Mouse (Mus musculus) midbrain, embryonic 12.5 days (tissue): Measurements from ENCODE around the gene Rnd2. TPM values are rescaled to one million over a fixed set of nuclear protein-coding genes. Genes with fewer than 3 reads are reported as not detected.
A peak's percentile ranks its signal among the peaks of the same experiment; 100 is the strongest.
"Not testable (repeated sequence)": the region's sequence is repeated elsewhere in the genome, so short reads cannot be mapped to it uniquely, and the experiment has no call there.

ENCODE experiments used
- ATAC-seq: fragments of 200-750 bp; cut with Nextera tagmentation; 2 replicates; pipeline ENCODE4 v1.8.0; 2017; ENCODE audit warnings: low read depth, moderate TSS enrichment, moderate library complexity; ENCODE audit not compliant: low FRiP score
- H3K27ac ChIP-seq: fragments of 300-500 bp; sonication (generic); replicated peaks from 2 replicates; pipeline ENCODE4 v1.5.1; 2016; ENCODE audit warnings: mild to moderate bottlenecking
- H3K27me3 ChIP-seq: fragments of 300-500 bp; sonication (generic); 2 replicates; pipeline ENCODE4 v1.6.1; 2016; ENCODE audit warnings: mild to moderate bottlenecking
- H3K36me3 ChIP-seq: fragments of 300-500 bp; sonication (generic); 2 replicates; pipeline ENCODE4 v1.6.1; 2016
- H3K4me1 ChIP-seq: fragments of 300-500 bp; sonication (generic); 2 replicates; pipeline ENCODE4 v1.6.1; 2016
- H3K4me2 ChIP-seq: fragments of 300-500 bp; sonication (generic); replicated peaks from 2 replicates; pipeline ENCODE4 v1.6.1; 2016; ENCODE audit warnings: mild to moderate bottlenecking, moderate library complexity
- H3K4me3 ChIP-seq: fragments of 300-500 bp; sonication (generic); 2 replicates; pipeline ENCODE4 v1.5.1; 2016; ENCODE audit warnings: mild to moderate bottlenecking
- H3K9ac ChIP-seq: fragments of 300-500 bp; sonication (generic); replicated peaks from 2 replicates; pipeline ENCODE4 v1.6.1; 2016; ENCODE audit warnings: mild to moderate bottlenecking, moderate library complexity
- H3K9me3 ChIP-seq: fragments of 300-500 bp; sonication (generic); 2 replicates; pipeline ENCODE4 v1.6.1; 2016; ENCODE audit warnings: mild to moderate bottlenecking
- WGBS: fragments of 180-500 bp; shearing (Covaris S2); methylation state at CpG from one replicate; pipeline ENCODE4 v1.1.7; 2016; 5-methylcytosine and 5-hydroxymethylcytosine counted together
- polyA plus RNA-seq: library from polyadenylated mRNA; unstranded; fragments of >200 nt; fragmentation: Nextera tagmentation; extraction: Ambion mirVana; gene quantifications from 2 replicates; pipeline ENCODE4 v1.2.1, GENCODE M21; 2016

The Rnd2 gene
- polyA plus RNA-seq, 1 experiment from 2014 or later, result 89.5 TPM

DNA sequence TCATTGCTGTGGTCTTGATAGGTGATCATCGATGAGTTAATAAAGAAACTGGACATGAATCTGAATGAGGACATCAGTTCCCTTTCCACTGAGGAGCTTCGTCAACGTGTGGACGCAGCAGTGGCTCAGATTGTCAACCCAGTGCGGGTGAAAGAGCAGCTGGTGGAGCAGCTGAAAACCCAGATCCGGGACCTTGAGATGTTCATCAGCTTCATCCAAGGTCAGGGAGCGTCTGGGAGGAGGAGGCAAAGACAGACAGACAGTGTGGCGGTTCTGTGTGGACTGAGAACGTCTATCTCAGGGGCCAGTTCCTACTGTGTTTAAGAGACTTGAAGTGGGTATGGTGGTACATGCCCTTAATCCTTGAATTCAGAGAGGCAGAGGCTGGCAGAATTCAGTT is 33.5 kb upstream of the Rnd2 start:
- Histone ChIP-seq H3K9ac (no peak overlapping the region), H3K4me3 (no peak overlapping the region), H3K4me1 (peaks cover 7% of the 10 kb centered on the region), H3K36me3 (peaks cover 66% of the 10 kb centered on the region), H3K27me3 (no peaks in the 10 kb centered on the region), H3K27ac (no peak overlapping the region), H3K4me2 (no peak overlapping the region), H3K9me3 (no peaks in the 10 kb centered on the region)
- 92% methylated on average over 9 of the region's 9 CpGs for WGBS
- ATAC-seq, result no peak

DNA sequence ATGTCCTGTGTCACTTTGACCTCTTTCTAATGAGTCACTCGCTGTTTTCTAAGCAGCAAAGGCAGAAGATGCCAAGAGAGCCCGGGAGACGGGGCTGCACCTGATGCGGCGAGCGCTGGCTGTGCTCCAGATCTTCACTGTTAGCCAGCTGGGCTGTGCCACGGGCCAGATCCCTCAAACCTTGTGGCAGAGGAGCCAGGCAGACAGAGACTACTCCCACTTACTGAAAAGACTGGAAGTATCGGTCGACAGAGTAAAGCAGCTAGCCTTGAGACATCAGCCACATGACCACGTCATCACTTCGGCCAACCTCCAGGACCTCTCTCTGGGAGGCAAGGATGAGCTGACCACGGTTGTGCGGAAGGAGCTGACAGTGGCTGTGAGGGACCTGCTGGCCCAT is 31.4 kb upstream of the Rnd2 start:
- Histone ChIP-seq H3K27ac (no peak overlapping the region), H3K36me3 (peaks cover 66% of the 10 kb centered on the region), H3K4me2 (no peak overlapping the region), H3K4me1 (no peaks in the 10 kb centered on the region), H3K27me3 (no peaks in the 10 kb centered on the region), H3K9me3 (no peaks in the 10 kb centered on the region), H3K9ac (0 out of 2 replicates have a peak overlapping the region, but pooled peaks have one; percentile 4), H3K4me3 (no peak overlapping the region)
- 90% methylated on average over 13 of the region's 13 CpGs for WGBS
- no peak for ATAC-seq

DNA sequence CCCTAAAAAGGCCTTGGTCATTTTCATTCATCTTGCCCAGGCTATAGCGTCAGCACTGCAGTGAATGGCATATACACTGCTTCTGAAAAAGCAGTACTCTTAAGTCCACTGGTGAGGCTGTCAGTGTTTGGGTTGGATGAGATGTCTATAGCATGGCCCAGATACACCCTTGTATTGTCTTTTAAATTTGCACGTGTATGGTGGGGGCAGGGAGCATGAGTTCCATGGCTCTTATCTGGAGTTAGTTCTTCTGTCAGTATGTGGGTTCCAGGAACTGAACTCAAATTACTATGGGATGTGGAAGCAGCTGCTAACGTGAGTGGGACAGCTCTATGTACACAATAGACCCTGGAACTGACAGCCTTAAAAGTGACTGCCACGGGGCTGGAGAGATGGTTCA is 29.0 kb upstream of the Rnd2 start:
- H3K9me3 ChIP-seq, result no peaks in the 10 kb centered on the region

DNA sequence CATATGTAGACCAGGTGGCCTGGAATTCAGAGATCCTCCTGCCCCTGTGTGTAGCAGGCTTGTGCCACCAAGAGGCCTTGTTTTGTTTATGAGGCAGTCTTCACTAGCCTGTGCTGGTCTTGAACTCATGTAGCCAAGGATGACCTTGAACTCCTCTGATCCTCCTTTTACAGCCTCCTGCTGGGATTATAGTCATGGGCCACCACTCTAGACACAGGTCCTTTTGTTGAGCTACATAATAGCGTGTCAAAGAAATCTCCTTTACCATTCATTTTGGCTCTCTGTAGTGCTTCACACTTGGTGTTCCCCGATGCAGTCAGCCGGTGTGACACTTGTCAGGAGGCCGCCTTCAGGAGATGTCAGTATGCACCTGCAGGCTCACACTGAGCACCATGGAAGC is 27.9 kb upstream of the Rnd2 start:
- 44% methylated on average over 4 of the region's 4 CpGs for WGBS
- Histone ChIP-seq H3K9ac (no peak overlapping the region), H3K4me3 (no peak overlapping the region), H3K27me3 (no peaks in the 10 kb centered on the region), H3K4me2 (no peak overlapping the region), H3K9me3 (no peaks in the 10 kb centered on the region), H3K36me3 (peaks cover 37% of the 10 kb centered on the region), H3K4me1 (no peaks in the 10 kb centered on the region), H3K27ac (peak overlapping the region; percentile 30; the same call in 1 of the 2 replicates)
- no peak for ATAC-seq

More for the DNA sequence above, 29.0 kb upstream of the Rnd2 start:
- no peak overlapping the region for H3K4me3 ChIP-seq
- 86% methylated on average over 4 of the region's 4 CpGs for WGBS
- no peaks in the 10 kb centered on the region for H3K27me3 ChIP-seq
- ATAC-seq, result no peak
- H3K4me2 ChIP-seq, result no peak overlapping the region
- H3K9ac ChIP-seq, result no peak overlapping the region
- no peak overlapping the region for H3K27ac ChIP-seq
- no peaks in the 10 kb centered on the region for H3K4me1 ChIP-seq
- H3K36me3 ChIP-seq, result peaks cover 47% of the 10 kb centered on the region

DNA sequence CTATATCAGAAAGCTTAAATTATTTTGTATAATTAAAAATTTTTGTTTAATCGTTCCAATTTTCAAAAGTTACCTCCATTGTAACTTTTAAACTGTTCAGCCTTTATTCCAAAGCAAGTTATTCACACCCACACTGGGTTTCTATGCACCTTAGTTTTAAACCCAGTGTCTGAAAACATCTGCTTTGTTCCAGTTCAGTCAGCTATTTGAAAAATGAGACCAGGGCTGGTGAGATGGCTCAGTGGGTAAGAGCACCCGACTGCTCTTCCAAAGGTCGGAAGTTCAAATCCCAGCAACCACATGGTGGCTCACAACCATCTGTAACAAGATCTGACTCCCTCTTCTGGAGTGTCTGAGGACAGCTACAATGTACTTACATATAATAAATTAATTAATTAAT is 26.8 kb upstream of the Rnd2 start:
- H3K4me1 ChIP-seq, ATAC-seq, H3K4me3 ChIP-seq, H3K27ac ChIP-seq, H3K27me3 ChIP-seq, H3K9me3 ChIP-seq, H3K9ac ChIP-seq, H3K4me2 ChIP-seq: not testable (repeated sequence)
- peaks cover 29% of the 10 kb centered on the region for H3K36me3 ChIP-seq
- 62% methylated on average over 3 of the region's 3 CpGs for WGBS

DNA sequence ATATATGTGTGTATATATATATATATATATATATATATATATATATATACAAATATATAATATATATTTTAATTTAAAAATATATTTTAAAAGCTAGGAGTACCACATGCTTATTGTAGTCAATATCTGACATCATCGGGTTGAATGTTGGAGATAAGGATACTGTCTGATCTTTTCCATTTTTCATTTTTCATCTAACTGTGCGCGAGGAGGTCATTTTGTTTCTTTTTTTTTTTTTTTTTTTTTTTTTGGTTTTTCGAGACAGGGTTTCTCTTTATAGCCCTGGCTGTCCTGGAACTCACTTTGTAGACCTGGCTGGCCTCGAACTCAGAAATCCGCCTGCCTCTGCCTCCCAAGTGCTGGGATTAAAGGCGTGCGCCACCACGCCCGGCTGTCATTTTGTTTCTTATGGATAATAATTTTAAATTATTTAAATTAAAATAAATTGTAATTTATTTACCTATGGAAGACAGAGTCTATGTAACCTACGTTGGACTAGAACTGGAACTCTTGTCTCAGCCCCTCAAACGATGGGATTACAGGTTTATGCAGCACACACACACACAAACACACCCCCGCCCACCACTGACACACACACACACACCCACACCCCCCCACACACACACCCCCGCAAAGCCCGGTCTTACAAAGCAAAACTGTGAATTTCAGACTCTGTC is 23.2 kb upstream of the Rnd2 start:
- not testable (repeated sequence) for H3K27me3 ChIP-seq, ATAC-seq, H3K9me3 ChIP-seq
- peaks cover 13% of the 10 kb centered on the region for H3K4me1 ChIP-seq
- H3K4me3 ChIP-seq, result peak overlapping the region; percentile 77
- 0 out of 2 replicates have a peak overlapping the region, but pooled peaks have one; percentile 31 for H3K9ac ChIP-seq
- 41% methylated on average over 15 of the region's 15 CpGs for WGBS
- H3K36me3 ChIP-seq, result peaks cover 28% of the 10 kb centered on the region
- peak overlapping the region; percentile 98 for H3K4me2 ChIP-seq
- 0 out of 2 replicates have a peak overlapping the region, but pooled peaks have one; percentile 35 for H3K27ac ChIP-seq

DNA sequence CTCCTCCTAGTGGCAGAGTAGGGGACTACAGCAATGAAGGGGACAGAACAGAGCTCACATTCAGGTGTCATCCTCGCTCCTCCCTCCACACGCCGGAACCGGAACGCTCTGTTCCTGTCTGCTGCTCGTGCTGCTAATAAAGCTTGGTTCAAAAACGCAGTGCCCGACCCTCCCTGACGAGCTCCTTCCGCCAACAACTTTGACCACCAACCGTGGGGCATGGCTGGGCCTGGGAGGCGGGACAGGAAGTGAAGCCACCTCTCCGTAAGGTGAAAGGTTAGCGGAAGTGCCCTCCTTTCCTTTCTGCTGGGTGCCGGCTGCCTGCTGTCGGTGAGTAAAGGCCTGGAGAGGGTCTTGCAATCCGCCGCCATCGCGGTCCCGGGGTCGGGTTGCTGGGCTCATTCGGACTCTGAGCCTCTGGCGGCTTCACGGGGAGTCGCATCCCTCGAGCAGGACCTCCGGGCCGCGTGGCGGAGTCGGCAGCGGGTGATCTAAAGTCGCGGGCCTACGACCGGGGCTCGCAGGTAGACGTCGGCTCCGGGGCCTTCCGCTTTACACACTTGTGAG is 22.6 kb upstream of the Rnd2 start, which contains the start of gene Rpl27:
Rpl27 (plus strand) TSS at position 172 of the 567 bp plus-strand sequence.
- Histone ChIP-seq H3K27ac (peak within 1 kb of the TSS; percentile 93), H3K36me3 (peaks cover 28% of the 10 kb centered on the region), H3K9ac (peak within 1 kb of the TSS; percentile 94), H3K4me2 (peak within 1 kb of the TSS; percentile 98), H3K9me3 (no peaks in the 10 kb centered on the region), H3K27me3 (no peaks in the 10 kb centered on the region), H3K4me1 (peaks cover 13% of the 10 kb centered on the region), H3K4me3 (peak within 1 kb of the TSS; percentile 77)
- under 1% methylated on average over 42 of the region's 42 CpGs for WGBS
- peak; percentile 99 for ATAC-seq

DNA sequence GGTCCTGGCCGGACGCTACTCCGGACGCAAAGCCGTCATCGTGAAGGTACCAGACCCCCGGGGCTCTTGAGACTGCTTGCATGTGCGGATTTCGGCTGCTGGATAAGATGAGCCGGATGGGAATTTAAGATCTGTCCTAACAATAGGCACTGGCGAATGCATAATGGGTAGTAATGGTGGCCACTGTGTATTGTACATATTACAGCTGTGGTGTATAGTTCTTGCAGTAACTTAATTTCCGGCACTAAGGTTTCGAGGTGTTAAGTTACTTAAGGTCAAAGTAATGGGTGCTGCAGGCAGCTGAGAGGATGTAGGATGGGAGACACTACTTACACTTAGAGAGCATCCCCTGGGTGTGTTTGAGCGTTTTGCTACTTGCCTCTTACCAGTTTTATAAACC is 22.0 kb upstream of the Rnd2 start:
- Histone ChIP-seq H3K4me1 (peaks cover 13% of the 10 kb centered on the region), H3K27ac (peak overlapping the region; percentile 93), H3K4me3 (peak overlapping the region; percentile 77), H3K9ac (peak overlapping the region; percentile 94), H3K9me3 (no peaks in the 10 kb centered on the region), H3K4me2 (peak overlapping the region; percentile 98), H3K27me3 (no peaks in the 10 kb centered on the region), H3K36me3 (peaks cover 28% of the 10 kb centered on the region)
- ATAC-seq, result no peak
- under 1% methylated on average over 14 of the region's 14 CpGs for WGBS

DNA sequence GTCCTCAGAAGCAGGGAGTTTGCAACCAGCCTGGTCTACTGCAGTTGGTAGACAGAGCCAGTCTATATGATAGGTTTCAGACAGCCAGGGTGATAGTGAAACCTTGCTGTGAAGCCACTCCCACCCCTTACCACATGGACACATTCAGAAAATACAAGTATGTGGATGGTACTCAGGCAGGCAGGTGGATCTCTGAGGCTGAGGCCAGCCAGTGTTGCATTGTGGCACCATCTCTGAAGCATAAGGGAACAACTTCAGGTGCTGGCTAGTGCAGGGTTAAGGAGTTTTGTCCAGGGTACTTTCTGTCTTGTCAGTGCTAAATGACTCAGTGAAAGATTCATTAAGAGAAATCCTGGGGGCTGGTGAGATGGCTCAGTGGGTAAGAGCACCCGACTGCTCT is 18.5 kb upstream of the Rnd2 start:
- Histone ChIP-seq H3K4me2 (no peak overlapping the region), H3K9ac (no peak overlapping the region), H3K4me1 (peaks cover 13% of the 10 kb centered on the region), H3K36me3 (peaks cover 28% of the 10 kb centered on the region), H3K27me3 (no peaks in the 10 kb centered on the region), H3K9me3 (no peaks in the 10 kb centered on the region), H3K4me3 (no peak overlapping the region), H3K27ac (no peak overlapping the region)
- WGBS, result 80% methylated on average over 1 of the region's 1 CpGs
- no peak for ATAC-seq

DNA sequence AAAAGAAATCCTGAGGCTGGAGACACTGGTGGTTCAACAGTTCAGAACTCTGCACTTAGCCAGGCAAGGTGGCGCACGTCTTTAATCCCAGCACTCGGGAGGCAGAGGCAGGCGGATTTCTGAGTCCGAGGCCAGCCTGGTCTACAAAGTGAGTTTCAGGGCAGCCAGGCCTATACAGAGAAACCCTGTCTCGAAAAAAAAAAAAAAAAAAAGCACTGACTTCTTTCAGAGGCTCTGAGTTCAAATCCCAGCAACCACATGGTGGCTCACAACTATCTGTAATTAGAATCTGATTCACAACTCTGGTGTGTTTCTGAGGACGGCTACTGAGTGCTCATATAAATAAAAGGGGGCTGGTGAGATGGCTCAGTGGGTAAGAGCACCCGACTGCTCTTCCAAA is 17.9 kb upstream of the Rnd2 start:
- not testable (repeated sequence) for H3K9me3 ChIP-seq, H3K4me2 ChIP-seq, H3K27ac ChIP-seq

DNA sequence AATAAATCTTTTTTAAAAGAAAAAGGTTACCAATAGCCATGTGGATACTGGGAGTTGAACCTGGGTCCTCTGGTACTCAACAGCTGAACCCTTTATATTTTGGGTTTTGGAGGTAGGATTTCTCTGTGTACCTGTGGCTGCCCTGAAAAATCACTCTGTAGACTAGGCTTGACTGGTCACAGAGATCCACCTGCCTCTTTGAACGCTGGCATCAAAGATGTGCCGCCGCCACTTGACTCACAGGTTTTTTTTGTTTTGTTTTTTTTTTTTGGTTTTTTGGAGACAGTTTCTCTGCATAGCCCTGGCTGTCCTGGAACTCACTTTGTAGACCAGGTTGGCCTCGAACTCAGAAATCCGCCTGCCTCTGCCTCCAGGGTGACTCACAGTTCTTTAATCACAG is 17.0 kb upstream of the Rnd2 start:
- Histone ChIP-seq H3K4me1 (peaks cover 13% of the 10 kb centered on the region), H3K4me3 (no peak overlapping the region), H3K9me3 (no peaks in the 10 kb centered on the region), H3K9ac (no peak overlapping the region), H3K27me3 (no peaks in the 10 kb centered on the region), H3K36me3 (peaks cover 28% of the 10 kb centered on the region), H3K4me2 (no peak overlapping the region), H3K27ac (no peak overlapping the region)
- WGBS, result 88% methylated on average over 5 of the region's 5 CpGs
- no peak for ATAC-seq

More for the DNA sequence above, 17.9 kb upstream of the Rnd2 start:
- H3K4me3 ChIP-seq, H3K27me3 ChIP-seq, ATAC-seq, H3K9ac ChIP-seq: not testable (repeated sequence)
- peaks cover 13% of the 10 kb centered on the region for H3K4me1 ChIP-seq
- peaks cover 28% of the 10 kb centered on the region for H3K36me3 ChIP-seq
- WGBS, result 88% methylated on average over 8 of the region's 8 CpGs

DNA sequence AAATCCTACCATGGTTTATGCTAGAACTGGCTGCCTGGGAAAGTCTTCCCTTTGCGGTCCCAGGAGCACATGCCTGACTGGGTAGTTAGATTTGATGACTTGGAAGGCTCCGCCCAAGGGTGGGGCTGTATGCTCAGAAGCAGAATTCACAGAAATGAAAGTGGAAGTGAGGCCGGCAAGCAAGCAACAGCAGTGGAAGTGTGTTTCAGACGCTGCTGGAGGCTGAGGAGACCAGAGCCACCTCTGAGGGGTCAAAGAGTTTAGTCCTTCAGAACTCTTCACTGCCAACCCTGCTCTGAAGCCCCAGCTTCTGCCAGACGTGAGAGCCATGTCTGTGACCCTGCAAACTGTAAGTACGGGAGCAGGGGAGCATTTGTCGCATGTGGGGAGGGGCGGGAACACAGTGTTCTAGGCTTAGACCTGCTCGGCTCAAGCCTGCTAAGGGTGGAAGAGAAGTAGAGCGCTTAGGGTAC is 16.5 kb upstream of the Rnd2 start, which contains the start of gene Ifi35:
Ifi35 (plus strand) TSS at position 134 of the 473 bp plus-strand sequence.
- Histone ChIP-seq H3K36me3 (peaks cover 28% of the 10 kb centered on the region), H3K4me3 (0 out of 2 replicates have a peak within 1 kb of the TSS, but pooled peaks have one; percentile 18), H3K9me3 (no peaks in the 10 kb centered on the region), H3K27ac (no peak within 1 kb of the TSS; the same call in 1 of the 2 replicates), H3K27me3 (no peaks in the 10 kb centered on the region), H3K9ac (no peak within 1 kb of the TSS), H3K4me1 (peaks cover 9% of the 10 kb centered on the region), H3K4me2 (peak within 1 kb of the TSS; percentile 16; the same call in 1 of the 2 replicates)
- no peak for ATAC-seq
- WGBS, result 47% methylated on average over 10 of the region's 10 CpGs
